Mouse (Mus musculus) MN1 (cell line): ENCODE measurements around the gene Olfr474.
"Not testable (repeated sequence)": the region's sequence is repeated elsewhere in the genome, so short reads cannot be mapped to it uniquely, and the experiment has no call there.

Experiments
- DNase-seq: peaks from one replicate; pipeline ENCODE4 v3.0.0-alpha.2; 2016; ENCODE audit warnings: low spot score

Gene Olfr474

GRCm38 (mm10) chr7:107954343-107954742, at the start of gene Olfr474:
TSS of gene Olfr474 (plus strand) at chr7:107954643.
- DNase-seq: no peak

GRCm38 (mm10) chr7:107930146-107930545, 24.3 kb upstream of the Olfr474 start, which contains the start of gene Olfr473:
TSS of gene Olfr473 (plus strand) at chr7:107930446.
- no peak for DNase-seq

- not testable (repeated sequence) for DNase-seq
These were observed 1.9 kb upstream of the Olfr474 start for GRCm38 (mm10) chr7:107952539-107952938.

GRCm38 (mm10) chr7:107964503-107964902, 10.1 kb downstream of the Olfr474 start, which contains the start of gene Olfr476:
TSS of gene Olfr476 (plus strand) at chr7:107964803.
- no peak for DNase-seq

- DNase-seq: no peak
These were observed 31.9 kb downstream of the Olfr474 start, which contains the start of gene Olfr477 for GRCm38 (mm10) chr7:107986393-107986792. TSS of gene Olfr477 (plus strand) at chr7:107986693.
